Mouse (Mus musculus): ENCODE measurements around the gene Magi2.

The Magi2 gene

GRCm38 (mm10) chr5:19981518-19981917 is 754.7 kb downstream of the Magi2 start:
- DNase-seq = no peak

DNA sequence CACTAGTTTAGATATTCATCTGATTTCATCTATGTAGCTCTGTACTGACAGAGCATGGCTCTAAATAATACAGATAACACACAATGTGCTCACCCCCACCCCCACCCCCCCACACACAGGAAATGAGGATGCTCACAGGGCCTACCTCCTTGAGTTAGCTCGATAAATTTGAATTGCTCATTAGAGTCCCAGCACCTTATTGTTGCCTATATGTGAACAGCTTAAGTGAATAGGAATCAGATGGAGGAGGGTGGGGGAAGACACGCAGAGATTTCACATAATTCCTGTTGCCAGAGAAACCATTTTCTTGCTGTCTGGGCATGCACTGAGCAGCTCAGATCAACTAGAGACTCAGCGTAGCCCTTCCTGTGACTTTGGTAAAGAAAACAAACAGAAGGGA is 755.2 kb downstream of the Magi2 start:
- DNase-seq = no peak

GRCm38 (mm10) chr5:19999486-19999885 is 772.6 kb downstream of the Magi2 start:
- DNase-seq = no peak

- no peak for DNase-seq
These were observed 773.1 kb downstream of the Magi2 start for GRCm38 (mm10) chr5:19999912-20000311.

GRCm38 (mm10) chr5:20006616-20007015 is 779.8 kb downstream of the Magi2 start:
- DNase-seq = no peak

DNA sequence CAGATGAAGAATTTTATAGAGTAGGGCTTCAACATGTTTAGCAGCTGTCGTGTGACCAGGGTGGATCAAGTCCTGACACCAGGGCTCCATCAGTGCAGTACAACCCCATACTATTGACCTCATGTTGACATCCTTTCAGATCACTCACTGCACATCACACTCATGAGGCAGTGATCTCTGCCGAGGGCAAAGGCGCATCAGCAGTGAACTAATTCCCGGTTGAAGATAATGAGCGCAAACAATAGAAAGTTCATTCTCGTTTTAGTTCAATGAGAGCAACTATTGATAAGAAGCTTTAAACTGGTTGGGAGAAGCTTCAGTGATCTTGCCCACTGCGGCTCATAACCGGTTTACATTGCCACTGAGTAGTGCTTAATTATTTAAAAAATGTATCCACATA is 780.4 kb downstream of the Magi2 start:
- DNase-seq = no peak

GRCm38 (mm10) chr5:20010210-20010609 is 783.4 kb downstream of the Magi2 start:
- DNase-seq = no peak

- DNase-seq = no peak
These were observed 791.2 kb downstream of the Magi2 start for GRCm38 (mm10) chr5:20018063-20018462.

DNA sequence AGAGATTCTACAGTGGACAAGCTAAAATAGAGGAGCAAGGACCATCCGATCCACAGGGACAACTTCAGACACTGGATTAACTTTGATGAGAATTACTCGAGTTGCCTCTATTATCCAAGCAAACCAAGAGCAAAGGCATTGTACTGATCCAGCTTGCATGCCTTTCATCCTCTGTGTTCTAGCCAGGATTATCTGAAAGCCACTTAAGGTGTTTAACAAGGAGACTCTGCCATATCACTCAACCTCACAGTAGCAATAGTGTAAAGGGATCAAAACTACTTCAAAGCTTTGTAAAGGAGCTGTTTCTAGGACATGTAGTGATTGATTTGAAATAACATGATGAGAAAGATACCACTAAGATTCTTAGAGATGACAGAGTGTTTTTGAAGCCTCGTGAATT is 819.8 kb downstream of the Magi2 start:
- no peak for DNase-seq

DNA sequence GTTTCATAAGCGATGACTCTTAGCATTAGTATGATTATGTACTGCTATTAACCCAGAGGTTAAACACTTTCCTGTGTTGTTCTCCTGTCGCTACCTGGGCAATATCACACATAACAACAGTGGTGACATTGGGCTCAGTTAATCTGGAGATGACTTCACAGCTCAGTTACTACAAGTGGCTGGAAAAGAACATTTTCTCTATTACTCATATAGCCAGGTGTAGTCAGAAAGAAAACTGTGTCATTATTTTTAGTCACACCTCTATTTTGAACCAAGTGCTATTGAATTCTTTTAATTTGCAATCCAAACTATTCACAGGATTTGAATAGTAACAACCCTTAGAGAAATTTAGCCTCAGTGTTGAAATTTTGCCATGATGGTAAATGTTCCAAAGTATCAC is 821.5 kb downstream of the Magi2 start:
- DNase-seq = no peak

- no peak for DNase-seq
These were observed 823.4 kb downstream of the Magi2 start for GRCm38 (mm10) chr5:20050284-20050683.

DNA sequence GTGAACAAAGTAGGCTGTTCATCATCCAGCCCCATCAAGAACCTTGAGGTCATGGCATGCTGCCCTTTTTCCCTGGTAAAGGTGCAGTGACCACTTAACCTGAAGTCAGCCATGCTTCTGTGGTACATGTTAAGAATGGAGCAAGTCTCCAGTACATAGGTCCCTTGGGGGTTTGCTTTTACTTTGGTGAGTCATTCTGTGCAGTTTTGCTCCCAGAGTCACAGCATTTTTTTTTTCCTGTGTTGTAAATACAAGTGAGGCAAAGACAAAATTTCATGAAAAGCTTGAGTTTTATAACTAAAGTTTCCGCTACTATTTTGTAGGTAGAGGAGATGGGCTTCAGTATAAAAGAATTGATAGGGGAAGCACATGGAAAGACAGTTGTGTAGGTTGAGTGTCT is 828.2 kb downstream of the Magi2 start:
- DNase-seq = no peak

DNA sequence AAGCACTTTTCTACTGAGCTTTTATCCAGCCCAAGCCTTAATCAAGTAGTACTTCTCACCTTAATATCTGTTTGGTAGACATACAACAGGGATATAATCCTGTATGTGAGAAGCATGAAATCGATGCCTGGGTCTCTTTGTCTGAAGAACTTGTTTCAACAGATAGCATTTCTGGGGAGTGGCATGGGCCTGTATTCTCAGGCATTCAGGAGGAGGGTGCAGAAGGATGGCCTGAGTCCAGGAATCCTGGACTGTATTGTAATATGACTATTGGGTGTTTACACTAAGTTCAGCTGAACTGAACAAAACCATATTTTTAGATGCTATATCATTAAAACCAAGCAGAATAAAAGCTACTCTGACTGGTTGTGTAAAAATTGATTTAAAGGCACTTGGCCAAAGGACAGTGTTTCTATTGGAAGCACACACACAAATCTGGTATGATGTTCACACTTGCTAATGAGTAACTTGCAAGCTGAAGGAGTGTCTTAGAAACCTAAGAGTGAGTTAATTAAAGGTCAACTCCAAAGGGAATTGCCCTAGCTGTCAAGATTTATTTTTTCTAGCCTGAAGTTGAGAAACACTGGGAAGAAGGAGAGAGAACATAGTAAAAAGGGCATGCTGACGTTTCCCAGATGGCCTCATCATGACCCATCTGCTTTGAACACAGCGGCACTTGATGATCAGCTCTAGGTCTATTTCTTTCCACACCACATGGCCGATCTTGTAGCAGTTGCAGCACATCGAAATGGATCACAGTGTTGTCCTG is 829.4 kb downstream of the Magi2 start:
- DNase-seq = no peak

DNA sequence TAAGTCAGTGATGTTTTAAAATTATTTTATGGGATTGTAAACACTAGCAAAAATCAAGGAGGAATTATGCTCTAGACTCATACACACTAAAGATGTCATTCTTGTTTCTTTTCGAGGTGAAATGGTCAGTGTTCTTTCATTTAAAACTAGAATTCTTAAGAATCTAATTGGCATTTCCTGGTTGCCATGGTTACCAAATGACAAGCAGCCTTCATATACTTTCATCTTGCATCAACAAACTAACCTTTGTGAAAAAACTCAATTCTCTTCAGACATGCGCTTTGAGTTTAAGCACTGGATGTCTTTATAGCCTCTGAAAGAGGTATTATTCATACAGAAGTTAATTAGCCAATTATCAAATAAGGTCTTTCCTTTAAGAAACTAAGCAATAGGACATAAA is 830.0 kb downstream of the Magi2 start:
- DNase-seq = no peak

DNA sequence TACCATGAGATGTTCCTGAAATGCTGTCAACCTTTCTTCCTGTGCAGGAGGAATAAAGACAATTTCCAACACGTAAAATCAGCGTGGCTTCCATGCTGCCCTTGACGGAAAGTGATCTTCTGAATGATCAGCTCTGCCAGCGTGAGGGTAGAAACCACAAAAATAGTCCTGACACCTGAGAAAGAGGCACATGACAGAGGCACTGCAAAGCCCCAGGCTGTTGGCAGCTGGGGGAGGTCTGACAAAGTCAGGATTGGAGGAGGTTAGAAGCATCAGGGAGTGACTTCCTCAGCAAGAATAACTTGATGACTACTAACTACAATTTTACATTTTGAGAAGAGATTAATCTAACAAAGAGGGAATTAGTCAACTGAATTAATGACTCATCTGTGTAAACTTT is 835.2 kb downstream of the Magi2 start:
- no peak for DNase-seq

DNA sequence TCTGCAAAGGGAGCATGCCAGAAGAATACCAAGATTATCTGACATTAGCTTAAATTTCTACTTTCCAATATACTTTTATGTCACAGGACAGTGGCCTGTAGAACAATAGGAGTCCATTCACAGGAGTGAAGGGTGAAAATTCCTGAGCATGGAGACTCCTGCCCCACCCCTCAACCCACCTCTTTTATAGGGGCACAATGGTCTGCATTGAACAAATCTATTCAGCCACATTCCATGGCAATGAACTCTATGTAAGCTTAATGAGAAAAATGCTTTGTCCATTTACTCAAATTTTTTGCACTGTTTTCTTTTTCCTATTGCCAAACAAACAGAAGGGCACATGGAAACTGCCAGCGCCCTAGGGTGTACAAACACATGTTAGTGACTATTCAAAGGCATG is 838.2 kb downstream of the Magi2 start:
- DNase-seq = no peak

DNA sequence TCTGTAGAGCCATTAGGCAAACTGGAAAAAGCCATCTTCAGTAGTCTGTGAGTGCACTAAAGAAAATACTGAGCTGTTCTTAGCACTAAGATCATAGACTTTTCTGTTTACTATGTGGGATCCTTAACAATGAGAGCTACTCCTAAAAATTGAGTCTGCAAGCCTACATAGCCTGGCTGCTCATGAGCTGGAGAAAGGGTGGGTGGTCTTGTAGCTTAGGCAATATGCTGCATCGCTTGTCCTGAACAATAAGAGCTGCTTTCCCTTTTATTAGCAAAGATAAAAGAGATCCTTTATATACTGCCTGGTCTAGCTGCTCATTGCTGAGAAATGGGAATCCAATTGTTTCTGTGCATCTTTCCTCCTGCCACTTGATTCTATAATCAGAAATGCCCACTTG is 841.7 kb downstream of the Magi2 start:
- DNase-seq = no peak

DNA sequence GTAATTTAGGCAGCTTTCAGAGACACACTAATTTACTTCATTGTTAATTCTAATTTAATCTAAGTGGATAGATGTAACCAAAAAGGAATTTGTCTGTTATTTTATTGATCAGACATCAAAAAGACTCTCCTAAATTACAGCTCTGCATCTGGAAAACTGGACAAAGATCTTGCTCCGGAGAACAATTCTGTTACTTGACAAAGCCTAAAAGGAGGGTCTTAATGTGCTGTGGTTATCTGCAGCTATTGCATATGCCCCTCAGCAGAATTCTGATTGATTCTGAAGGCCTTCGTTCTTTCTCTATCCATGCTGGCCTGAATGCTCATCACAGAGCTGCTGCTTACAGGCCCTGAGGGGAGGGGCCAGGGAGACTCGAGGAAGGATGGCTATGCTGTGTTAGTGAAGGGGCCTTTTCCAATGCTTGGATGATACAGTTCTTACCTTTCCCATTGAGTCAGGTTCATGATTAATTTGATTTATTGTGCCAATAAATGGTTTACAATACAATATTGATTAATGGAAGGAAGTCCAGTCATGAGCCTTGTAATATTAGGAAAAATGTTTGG is 842.2 kb downstream of the Magi2 start:
- DNase-seq = no peak

DNA sequence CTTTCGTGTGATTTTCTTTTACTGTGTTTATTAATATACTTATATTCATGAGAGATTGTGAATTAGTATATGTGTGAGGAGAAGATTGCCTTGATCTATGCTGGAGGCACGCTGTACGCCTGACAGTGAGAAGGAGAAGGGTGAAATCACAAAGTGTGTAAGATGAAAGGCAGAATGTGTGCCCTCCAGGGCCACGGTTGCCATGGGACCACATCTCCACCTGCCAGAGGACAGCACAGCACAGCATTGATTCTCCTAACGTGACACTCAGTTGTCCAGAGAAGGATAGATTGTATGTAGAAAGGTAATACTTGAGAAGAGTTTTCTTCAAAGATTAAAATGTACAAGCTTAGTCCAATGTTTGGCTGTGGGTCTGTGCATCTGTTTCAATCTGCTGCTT is 847.3 kb downstream of the Magi2 start:
- DNase-seq = no peak

DNA sequence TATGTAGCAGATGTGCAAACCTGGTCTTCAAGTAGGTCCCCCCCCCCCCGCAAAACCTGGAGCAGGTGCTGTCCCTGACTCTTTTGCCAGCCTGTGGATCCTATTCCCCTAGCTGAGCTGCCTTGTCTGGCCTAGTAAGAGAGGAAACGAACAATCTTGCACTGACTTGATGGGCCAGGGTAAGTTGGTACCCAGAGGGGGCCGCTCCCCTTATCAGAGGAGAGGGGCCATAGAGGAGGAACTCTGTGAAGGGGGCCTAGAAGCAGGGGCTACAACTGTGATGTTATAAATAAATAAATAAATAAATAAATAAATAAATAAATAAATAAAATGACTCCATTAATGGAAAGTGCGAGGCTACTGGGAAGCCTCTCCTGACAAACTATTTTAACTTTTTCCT is 848.0 kb downstream of the Magi2 start:
- DNase-seq = no peak

DNA sequence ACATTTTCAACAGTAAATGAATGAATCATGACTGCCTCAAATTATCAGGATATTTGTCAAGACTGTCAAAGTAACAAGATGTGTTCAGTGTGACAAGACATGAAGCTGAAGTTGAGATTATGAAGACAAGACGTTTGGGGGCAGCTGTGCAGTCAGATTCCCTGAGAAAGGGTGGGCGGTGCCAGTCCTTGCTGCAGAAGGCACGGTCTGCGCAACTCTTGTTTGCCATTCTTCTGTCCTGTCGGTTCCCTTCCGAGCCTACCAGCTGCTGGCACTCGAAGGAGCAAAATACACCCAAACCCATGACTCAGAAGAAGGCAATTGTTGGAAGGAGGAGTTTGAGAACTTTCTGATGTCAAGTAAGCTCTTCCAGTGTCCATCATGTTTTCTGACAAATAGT is 852.1 kb downstream of the Magi2 start:
- DNase-seq = no peak

DNA sequence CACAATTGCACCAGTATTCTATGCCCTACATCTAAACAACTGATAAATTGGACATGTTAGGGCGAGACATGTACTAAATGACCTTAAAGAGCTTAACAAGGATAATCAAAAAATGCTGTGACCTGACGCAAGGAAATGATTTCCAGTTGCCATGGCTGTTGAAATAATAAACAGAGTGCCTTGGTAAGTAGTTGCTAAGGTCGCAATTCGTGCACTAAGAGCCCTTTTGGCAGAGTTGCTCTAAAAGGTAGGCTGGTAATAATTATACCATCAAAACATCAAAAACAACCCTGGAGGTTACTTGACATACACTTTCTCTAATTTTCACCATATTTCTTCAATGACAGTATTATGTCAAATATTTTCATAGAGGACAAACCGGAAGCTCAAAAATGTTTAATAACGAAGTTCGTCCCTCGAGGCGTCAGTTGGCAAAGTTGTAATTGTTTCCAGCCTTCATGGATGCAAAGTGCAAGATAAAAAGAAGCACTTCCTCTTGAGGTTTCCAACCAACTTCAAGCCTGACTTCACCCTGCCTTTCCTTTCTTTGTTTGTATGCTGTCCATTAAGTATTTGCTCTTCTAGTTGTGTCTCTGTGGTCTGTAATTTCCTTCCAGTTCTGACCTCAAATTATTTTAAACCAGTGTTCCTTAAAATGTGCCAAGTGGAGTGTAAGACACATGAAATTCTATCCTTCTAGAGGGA is 853.9 kb downstream of the Magi2 start:
- DNase-seq = no peak

DNA sequence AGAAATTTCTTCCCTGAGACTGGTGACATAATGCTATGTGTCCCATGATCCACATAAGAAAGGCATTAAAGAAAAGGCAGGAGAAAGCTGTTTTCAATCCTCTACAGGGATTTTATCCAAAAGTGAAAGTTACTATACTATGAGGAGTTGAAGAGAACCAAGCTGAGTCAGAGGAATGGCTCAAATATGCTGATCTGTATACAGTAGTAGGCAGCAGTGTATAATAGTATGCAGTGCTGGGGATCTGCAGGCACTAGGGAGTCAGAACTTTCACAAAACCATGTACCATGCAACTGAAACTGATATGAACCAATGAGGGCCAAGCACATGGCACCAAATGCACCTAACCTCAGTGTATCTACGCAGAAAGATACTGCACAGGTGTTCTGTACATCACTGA is 855.5 kb downstream of the Magi2 start:
- no peak for DNase-seq

DNA sequence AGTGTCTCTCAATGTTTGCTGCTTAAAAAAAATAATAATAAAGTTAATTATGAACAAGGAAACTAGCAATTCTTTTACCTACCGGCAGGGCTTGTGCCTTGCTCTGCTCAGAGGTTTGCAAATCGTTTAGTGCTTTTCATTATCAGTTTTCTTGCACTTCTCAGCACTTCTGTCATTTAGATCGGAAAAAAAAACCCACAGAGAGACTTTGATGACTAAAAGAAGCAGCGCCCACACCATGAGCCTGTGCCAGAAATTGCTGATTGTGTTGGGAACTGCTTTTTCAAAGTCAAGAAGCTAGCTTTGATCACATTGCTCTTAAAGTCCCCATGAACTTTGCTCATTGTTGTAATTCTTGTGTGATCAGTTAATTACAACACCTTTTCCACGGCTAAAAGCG is 860.2 kb downstream of the Magi2 start:
- DNase-seq = no peak

Measured in right cerebral cortex, postnatal 4 days (tissue).